Mouse (Mus musculus): ENCODE results near the gene Prm1. TPM values are rescaled to one million over a fixed set of nuclear protein-coding genes. Genes with fewer than 3 reads are reported as not detected.

The Prm1 gene
- polyA plus RNA-seq (2014; fragmentation: Illumina TruSeq; extraction: RNeasy Lipid Tissue Mini Kit (QIAGEN cat#74804); ENCODE audit: low read depth, low replicate concordance) = not detected

GRCm38 (mm10) chr16:10805789-10806527 is at the start of gene Prm1:
Gene Prm1 (minus strand): TSS chr16:10805839.

GRCm38 (mm10) chr16:10834911-10835587 is 29.4 kb upstream of the Prm1 start, which contains the start of gene Rmi2:
Gene Rmi2 (plus strand): TSS chr16:10835059.

GRCm38 (mm10) chr16:10812865-10813371 is 7.3 kb upstream of the Prm1 start, which contains the start of gene Gm11172:
Gene Gm11172 (plus strand): TSS chr16:10812915.

GRCm38 (mm10) chr16:10796034-10796433 is 9.6 kb downstream of the Prm1 start, which contains the start of gene Prm2:
Gene Prm2 (minus strand): TSS chr16:10796134.

GRCm38 (mm10) chr16:10790702-10791101 is 14.9 kb downstream of the Prm1 start, which contains the start of gene Prm3:
Gene Prm3 (minus strand): TSS chr16:10790914.

GRCm38 (mm10) chr16:10788271-10788670 is 17.4 kb downstream of the Prm1 start, which contains the start of gene Tnp2:
Gene Tnp2 (minus strand): TSS chr16:10788660.

GRCm38 (mm10) chr16:10785371-10786231 is 20.0 kb downstream of the Prm1 start, which contains the start of gene Socs1:
Gene Socs1 (minus strand): TSS chr16:10785536.

Other genes with a start within 250 kb of the Prm1 start
- gene Socs1, start 20.3 kb downstream of the Prm1 start, polyA plus RNA-seq (2014; fragmentation: Illumina TruSeq; extraction: RNeasy Lipid Tissue Mini Kit (QIAGEN cat#74804); ENCODE audit: low read depth, low replicate concordance) = not detected
- gene Tnp2, start 17.2 kb downstream of the Prm1 start, polyA plus RNA-seq (2014; fragmentation: Illumina TruSeq; extraction: RNeasy Lipid Tissue Mini Kit (QIAGEN cat#74804); ENCODE audit: low read depth, low replicate concordance) = not detected
- not detected for gene Prm3, start 14.9 kb downstream of the Prm1 start, polyA plus RNA-seq (2014; fragmentation: Illumina TruSeq; extraction: RNeasy Lipid Tissue Mini Kit (QIAGEN cat#74804); ENCODE audit: low read depth, low replicate concordance)
- gene Prm2, start 9.7 kb downstream of the Prm1 start, polyA plus RNA-seq (2014; fragmentation: Illumina TruSeq; extraction: RNeasy Lipid Tissue Mini Kit (QIAGEN cat#74804); ENCODE audit: low read depth, low replicate concordance) = not detected
- not detected for gene Gm11172, start 7.1 kb upstream of the Prm1 start, polyA plus RNA-seq (2014; fragmentation: Illumina TruSeq; extraction: RNeasy Lipid Tissue Mini Kit (QIAGEN cat#74804); ENCODE audit: low read depth, low replicate concordance)
- not detected for gene Rmi2, start 29.2 kb upstream of the Prm1 start, polyA plus RNA-seq (2014; fragmentation: Illumina TruSeq; extraction: RNeasy Lipid Tissue Mini Kit (QIAGEN cat#74804); ENCODE audit: low read depth, low replicate concordance)